Mouse (Mus musculus): ENCODE measurements around the gene Mcl1. TPM values are rescaled to one million over a fixed set of nuclear protein-coding genes. Genes with fewer than 3 reads are reported as not detected.

Gene Mcl1
- polyA plus RNA-seq, 1 experiment from 2014 or later: 52.4 TPM

- 78% methylated on average over 3 of the region's 3 CpGs for WGBS
- TF ChIP-seq CTCF (IDR thresholded peaks at IDR 0.05; ENCODE audit: low read depth): no peak
- ATAC-seq: no peak
- peak overlapping the region; percentile 71 for H3K4me2 ChIP-seq (replicated peaks; ENCODE audit: low read depth)
- H3K27ac ChIP-seq (ENCODE audit: low read depth, low read length): peak overlapping the region; percentile 99; the same call in 1 of the 2 replicates
- H3K9ac ChIP-seq (ENCODE audit: low read depth, low read length): peak overlapping the region; percentile 99; the same call in 1 of the 2 replicates
- H3K27me3 ChIP-seq (replicated peaks; ENCODE audit: control insufficient read depth, insufficient read depth, low read length): no peaks in the 10 kb centered on the region
- H3K9me3 ChIP-seq (ENCODE audit: control insufficient read depth): no peaks in the 10 kb centered on the region
- no peak overlapping the region for H3K4me3 ChIP-seq (ENCODE audit: low read depth, low read length)
- H3K4me1 ChIP-seq (replicated peaks; ENCODE audit: control insufficient read depth, insufficient read depth, low read length): peaks cover 4% of the 10 kb centered on the region; the same call in 1 of the 2 replicates
- peaks cover 12% of the 10 kb centered on the region; the same call in 1 of the 2 replicates for H3K36me3 ChIP-seq (ENCODE audit: control insufficient read depth, insufficient read depth)
These were observed 877 bp upstream of the Mcl1 start for GRCm38 (mm10) chr3:95657711-95658110.

DNA sequence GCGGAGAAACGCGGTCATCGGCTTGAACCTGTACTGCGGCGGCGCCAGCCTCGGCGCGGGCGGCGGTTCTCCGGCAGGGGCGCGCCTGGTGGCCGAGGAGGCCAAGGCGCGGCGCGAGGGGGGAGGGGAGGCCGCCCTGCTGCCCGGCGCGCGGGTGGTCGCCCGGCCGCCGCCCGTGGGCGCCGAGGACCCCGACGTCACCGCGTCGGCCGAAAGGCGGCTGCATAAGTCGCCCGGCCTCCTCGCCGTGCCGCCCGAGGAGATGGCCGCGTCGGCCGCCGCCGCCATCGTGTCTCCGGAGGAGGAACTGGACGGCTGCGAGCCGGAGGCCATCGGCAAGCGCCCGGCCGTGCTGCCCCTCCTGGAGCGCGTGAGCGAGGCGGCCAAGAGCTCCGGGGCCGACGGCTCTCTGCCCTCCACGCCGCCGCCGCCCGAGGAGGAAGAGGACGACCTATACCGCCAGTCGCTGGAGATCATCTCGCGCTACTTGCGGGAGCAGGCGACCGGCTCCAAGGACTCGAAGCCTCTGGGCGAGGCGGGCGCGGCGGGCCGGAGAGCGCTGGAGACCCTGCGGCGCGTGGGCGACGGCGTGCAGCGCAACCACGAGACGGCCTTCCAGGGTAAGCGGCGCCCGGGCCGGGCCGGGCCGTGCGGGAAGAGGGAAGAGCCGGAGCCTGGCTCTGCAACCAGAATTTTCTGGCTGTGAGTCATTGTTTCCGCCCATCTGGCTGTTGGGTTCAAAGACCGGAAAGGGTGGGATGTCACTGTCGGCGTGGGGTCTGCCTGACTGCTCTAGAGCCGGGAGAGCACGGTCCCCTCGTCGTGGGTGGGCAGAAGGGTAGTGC is 502 bp downstream of the Mcl1 start:
- TF ChIP-seq CTCF (IDR thresholded peaks at IDR 0.05; ENCODE audit: low read depth): peak; percentile 6; the same call in 1 of the 2 replicates
- peaks cover 12% of the 10 kb centered on the region; the same call in 1 of the 2 replicates for H3K36me3 ChIP-seq (ENCODE audit: control insufficient read depth, insufficient read depth)

DNA sequence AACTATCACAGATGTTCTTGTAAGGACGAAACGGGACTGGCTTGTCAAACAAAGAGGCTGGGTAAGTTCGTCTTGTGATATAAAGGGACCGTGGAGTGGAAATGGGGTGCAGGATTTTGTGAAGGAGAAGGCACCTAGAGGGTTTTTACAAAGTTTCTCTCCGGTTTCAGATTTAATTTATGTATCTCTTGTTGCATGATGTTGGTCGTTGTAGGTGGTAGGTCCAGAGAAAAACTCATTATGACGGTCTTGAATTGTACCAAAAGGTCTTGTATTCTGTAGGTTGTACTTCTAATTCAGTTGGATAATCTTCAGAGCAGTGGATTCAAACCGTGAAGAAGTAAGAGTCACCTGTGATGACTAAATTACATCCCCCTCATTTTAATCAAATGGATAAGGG is 1.4 kb downstream of the Mcl1 start:
- ATAC-seq: no peak
- TF ChIP-seq CTCF (IDR thresholded peaks at IDR 0.05; ENCODE audit: low read depth): no peak
- 1% methylated on average over 8 of the region's 8 CpGs for WGBS

More for the DNA sequence above, 502 bp downstream of the Mcl1 start:
- Histone ChIP-seq H3K4me3 (ENCODE audit: low read depth, low read length) (peak overlapping the region; percentile 99), H3K27ac (ENCODE audit: low read depth, low read length) (peak overlapping the region; percentile 99), H3K27me3 (replicated peaks; ENCODE audit: control insufficient read depth, insufficient read depth, low read length) (no peaks in the 10 kb centered on the region), H3K4me1 (replicated peaks; ENCODE audit: control insufficient read depth, insufficient read depth, low read length) (peaks cover 4% of the 10 kb centered on the region; the same call in 1 of the 2 replicates), H3K4me2 (replicated peaks; ENCODE audit: low read depth) (peak overlapping the region; percentile 71), H3K9ac (ENCODE audit: low read depth, low read length) (peak overlapping the region; percentile 99), H3K9me3 (ENCODE audit: control insufficient read depth) (no peaks in the 10 kb centered on the region)
- peak; percentile 23 for ATAC-seq
- whole genome bisulfite sequencing: under 1% methylated on average over 88 of the region's 113 CpGs

GRCm38 (mm10) chr3:95660788-95661478 is 2.3 kb downstream of the Mcl1 start:
- WGBS: 7% methylated on average over 2 of the region's 2 CpGs
- peak overlapping the region; percentile 99 for H3K9ac ChIP-seq (ENCODE audit: low read depth, low read length)
- no peak for ATAC-seq
- peak overlapping the region; percentile 71 for H3K4me2 ChIP-seq (replicated peaks; ENCODE audit: low read depth)
- H3K36me3 ChIP-seq (ENCODE audit: control insufficient read depth, insufficient read depth): peaks cover 21% of the 10 kb centered on the region
- H3K4me1 ChIP-seq (replicated peaks; ENCODE audit: control insufficient read depth, insufficient read depth, low read length): peaks cover 8% of the 10 kb centered on the region
- no peaks in the 10 kb centered on the region for H3K27me3 ChIP-seq (replicated peaks; ENCODE audit: control insufficient read depth, insufficient read depth, low read length)
- peak overlapping the region; percentile 99 for H3K4me3 ChIP-seq (ENCODE audit: low read depth, low read length)
- no peaks in the 10 kb centered on the region for H3K9me3 ChIP-seq (ENCODE audit: control insufficient read depth)
- 0 out of 2 replicates have a peak overlapping the region, but pooled peaks have one; percentile 10 for H3K27ac ChIP-seq (ENCODE audit: low read depth, low read length)
- TF ChIP-seq CTCF (IDR thresholded peaks at IDR 0.05; ENCODE audit: low read depth): no peak

More for the DNA sequence above, 1.4 kb downstream of the Mcl1 start:
- peaks cover 17% of the 10 kb centered on the region; the same call in 1 of the 2 replicates for H3K36me3 ChIP-seq (ENCODE audit: control insufficient read depth, insufficient read depth)
- no peaks in the 10 kb centered on the region for H3K9me3 ChIP-seq (ENCODE audit: control insufficient read depth)
- peak overlapping the region; percentile 99 for H3K27ac ChIP-seq (ENCODE audit: low read depth, low read length)
- peak overlapping the region; percentile 71 for H3K4me2 ChIP-seq (replicated peaks; ENCODE audit: low read depth)
- H3K4me3 ChIP-seq (ENCODE audit: low read depth, low read length): peak overlapping the region; percentile 99
- peaks cover 4% of the 10 kb centered on the region for H3K4me1 ChIP-seq (replicated peaks; ENCODE audit: control insufficient read depth, insufficient read depth, low read length)
- no peaks in the 10 kb centered on the region for H3K27me3 ChIP-seq (replicated peaks; ENCODE audit: control insufficient read depth, insufficient read depth, low read length)
- H3K9ac ChIP-seq (ENCODE audit: low read depth, low read length): peak overlapping the region; percentile 99

- Histone ChIP-seq H3K36me3 (ENCODE audit: control insufficient read depth, insufficient read depth) (peaks cover 21% of the 10 kb centered on the region), H3K27me3 (replicated peaks; ENCODE audit: control insufficient read depth, insufficient read depth, low read length) (no peaks in the 10 kb centered on the region), H3K9me3 (ENCODE audit: control insufficient read depth) (no peaks in the 10 kb centered on the region), H3K9ac (ENCODE audit: low read depth, low read length) (peak overlapping the region; percentile 8; the same call in 1 of the 2 replicates), H3K4me3 (ENCODE audit: low read depth, low read length) (peak overlapping the region; percentile 99), H3K4me2 (replicated peaks; ENCODE audit: low read depth) (peak overlapping the region; percentile 71), H3K4me1 (replicated peaks; ENCODE audit: control insufficient read depth, insufficient read depth, low read length) (peaks cover 16% of the 10 kb centered on the region), H3K27ac (ENCODE audit: low read depth, low read length) (peak overlapping the region; percentile 73)
- WGBS: 18% methylated on average over 7 of the region's 7 CpGs
- TF ChIP-seq CTCF (IDR thresholded peaks at IDR 0.05; ENCODE audit: low read depth): no peak
- 0 out of 2 replicates have a peak, but pooled peaks have one; percentile 10 for ATAC-seq
These were observed 3.5 kb downstream of the Mcl1 start for GRCm38 (mm10) chr3:95661945-95662715.

All from intestine, postnatal 0 days (tissue).